ENCODE assay signal across 14 mouse cellular contexts in genomic region chr6:108704316-108705080, GRCm38 (mm10). TPM values are rescaled to one million over a fixed set of nuclear protein-coding genes. Genes with fewer than 3 reads are reported as not detected.
DNase-seq lines count a peak whose midpoint lies in the region; ATAC-seq and TF ChIP-seq lines count a peak whose summit lies in the region.
"Had no signal": no experiment of that assay in that cellular context is flagged by ENCODE, and none has a peak within 500 bp of the region (broad histone marks: within the 10 kb centered on the region; RNA-seq: fewer than 3 reads in every experiment).

No protein-coding gene starts in this region.

- TF ChIP-seq CTCF in liver, embryonic 14.5 days (IDR thresholded peaks at IDR 0.05; ENCODE audit: low read depth) = no peak
- no peak for TF ChIP-seq CTCF in forebrain, postnatal 0 days (IDR thresholded peaks at IDR 0.05; ENCODE audit: low read depth)

- peak; percentile 63 for TF ChIP-seq EP300 in liver, embryonic 14.5 days (IDR thresholded peaks at IDR 0.05; ENCODE audit: low read depth)

- no peak overlapping the region for H3K4me2 ChIP-seq in liver, embryonic 14.5 days (ENCODE audit: low read depth)
- no peak overlapping the region for H3K4me2 ChIP-seq in forebrain, postnatal 0 days (ENCODE audit: low read depth)
- H3K4me2 ChIP-seq: neural tube, embryonic 13.5 days had no signal

- H3K27me3 ChIP-seq in liver, embryonic 14.5 days (ENCODE audit: control insufficient read depth, insufficient read depth, low read length) = peaks cover 7% of the 10 kb centered on the region
- no peaks in the 10 kb centered on the region; the same call in 1 of the 2 replicates for H3K27me3 ChIP-seq in forebrain, postnatal 0 days (ENCODE audit: insufficient read depth, low read length)

- peak; percentile 42 for ATAC-seq in inflammation-experienced regulatory T-cells, adult 6 months
- ATAC-seq in liver, embryonic 14.5 days (ENCODE audit: insufficient read depth) = peak; percentile 86
- no peak for ATAC-seq in forebrain, postnatal 0 days
- ATAC-seq: midbrain, embryonic 16.5 days had no signal

- H3K4me1 ChIP-seq in liver, embryonic 14.5 days (replicated peaks; ENCODE audit: control insufficient read depth in 2 of 2, insufficient read depth in 2 of 2, low read length in 1 of 2) = peaks cover 2 to 25% of the 10 kb centered on the region in 2 experiments; a peak in 3 of 4 replicates
- H3K4me1 ChIP-seq in forebrain, postnatal 0 days (ENCODE audit: insufficient read depth) = no peaks in the 10 kb centered on the region

- no peak overlapping the region for H3K27ac ChIP-seq in liver, embryonic 14.5 days
- H3K27ac ChIP-seq in forebrain, postnatal 0 days (ENCODE audit: low read depth, low read length) = no peak overlapping the region
- H3K27ac ChIP-seq: neural tube, embryonic 13.5 days had no signal

- no peak overlapping the region for H3K9ac ChIP-seq in liver, embryonic 14.5 days (replicated peaks)
- H3K9ac ChIP-seq in forebrain, postnatal 0 days = no peak overlapping the region
- H3K9ac ChIP-seq: neural tube, embryonic 13.5 days had no signal

- no peaks in the 10 kb centered on the region for H3K36me3 ChIP-seq in liver, embryonic 14.5 days (replicated peaks; ENCODE audit: control insufficient read depth, insufficient read depth, low read depth)
- no peaks in the 10 kb centered on the region for H3K36me3 ChIP-seq in forebrain, postnatal 0 days (ENCODE audit: insufficient read depth)
- H3K36me3 ChIP-seq: neural tube, embryonic 13.5 days had no signal

- no peak overlapping the region for H3K4me3 ChIP-seq in liver, embryonic 14.5 days (ENCODE audit: insufficient read depth in 1 of 2, low read depth in 2 of 2, low read length in 2 of 2)
- H3K4me3 ChIP-seq in forebrain, postnatal 0 days (ENCODE audit: low read depth, low read length) = no peak overlapping the region
- H3K4me3 ChIP-seq: neural tube, embryonic 13.5 days had no signal

- DNase-seq in urinary bladder, postnatal 14 days (ENCODE audit: low spot score) = peak; percentile 7
- DNase-seq in urinary bladder, adult 2 months (ENCODE audit: low spot score) = no peak
- DNase-seq in liver, embryonic 14.5 days (ENCODE audit: low read depth in 3 of 3, low spot score in 3 of 3) = peak; percentile 44 to 54 (median 50)
- peak; percentile 52 for DNase-seq in yolk sac, embryonic 10.5 days (ENCODE audit: low spot score)
- DNase-seq in retina, embryonic 14.5 days (ENCODE audit: low spot score) = no peak
- DNase-seq in frontal cortex, postnatal 36 days (ENCODE audit: low spot score in 2 of 2) = no peak
- no peak for DNase-seq in forebrain, postnatal 0 days
- DNase-seq: adrenal gland, postnatal 25 days; cerebellum, adult 11-12 months; kidney, adult 2 months; thymus, postnatal 25 days had no signal

- no peaks in the 10 kb centered on the region for H3K9me3 ChIP-seq in liver, embryonic 14.5 days (ENCODE audit: control insufficient read depth, low read length)
- no peaks in the 10 kb centered on the region for H3K9me3 ChIP-seq in forebrain, postnatal 0 days (ENCODE audit: low read length)
- H3K9me3 ChIP-seq: neural tube, embryonic 13.5 days had no signal

- 9% methylated on average over 9 of the region's 9 CpGs for WGBS in liver, embryonic 14.5 days (ENCODE audit: insufficient replicate concordance)
- WGBS in forebrain, postnatal 0 days = 72% methylated on average over 9 of the region's 9 CpGs

RNA-seq across cellular contexts. Expression of gene Bhlhe40, which starts 44.1 kb away (rescaled TPM):
- polyA plus RNA-seq in urinary bladder, adult 2 months (2012; rRNA removed) = 17.9 and 35.1 TPM in 2 replicates
- 100 to 1,000 TPM in 2 of 3 experiments, 10 to 100 TPM in 1; 98.8 to 258 (median 129) TPM for polyA plus RNA-seq in inflammation-experienced regulatory T-cells, adult 6 months (2017; shearing (Covaris generic))
- 2.1 and 2.3 TPM in 2 replicates for polyA plus RNA-seq in liver, embryonic 14.5 days (2012; rRNA removed)
- polyA plus RNA-seq in liver, embryonic 14.5 days (2014; fragmentation: Nextera tagmentation; extraction: Ambion mirVana) = 5.2 and 5.3 TPM in 2 replicates
- total RNA-seq in forebrain, postnatal 0 days (2014; rRNA removed) = 8.3 and 15.9 TPM in 2 replicates
- polyA plus RNA-seq in forebrain, postnatal 0 days (2015; fragmentation: Nextera tagmentation; extraction: Ambion mirVana) = 10.2 and 11.1 TPM in 2 replicates

Comparison
In these comparisons a context has a peak if more than half of its experiments do, and no peak if none do; other contexts are left out.
1. DNase-seq: peak in urinary bladder, postnatal 14 days (single experiment), liver, embryonic 14.5 days (3 of 3) and yolk sac, embryonic 10.5 days (single experiment); none in urinary bladder, adult 2 months (single experiment), retina, embryonic 14.5 days (single experiment), frontal cortex, postnatal 36 days (0 of 2) and forebrain, postnatal 0 days (single experiment).